Mouse (Mus musculus) erythroblast, embryonic 14.5 days (primary cell): Measurements from ENCODE around the gene Rab24. TPM values are rescaled to one million over a fixed set of nuclear protein-coding genes. Genes with fewer than 3 reads are reported as not detected.
A peak's percentile ranks its signal among the peaks of the same experiment; 100 is the strongest.

Experiments used
- H3K27me3 ChIP-seq: 2 replicates; pipeline ENCODE4 v1.6.1; 2012; ENCODE audit warnings: inconsistent platforms; ENCODE audit not compliant: control insufficient read depth
- H3K36me3 ChIP-seq: 2 replicates; pipeline ENCODE4 v1.6.1; 2012; ENCODE audit warnings: mild to moderate bottlenecking, inconsistent platforms; ENCODE audit not compliant: control insufficient read depth
- H3K4me1 ChIP-seq: 2 replicates; pipeline ENCODE4 v1.6.1; 2012; ENCODE audit warnings: inconsistent platforms; ENCODE audit not compliant: control insufficient read depth
- H3K4me3 ChIP-seq: replicated peaks from 2 replicates; pipeline ENCODE3; 2012; ENCODE audit warnings: moderate library complexity, mild to moderate bottlenecking, inconsistent platforms
- H3K9me3 ChIP-seq: 2 replicates; pipeline ENCODE4 v1.6.1; 2012; ENCODE audit warnings: low read length, inconsistent platforms, mixed read lengths; ENCODE audit not compliant: control insufficient read depth
- GATA1 ChIP-seq: IDR thresholded peaks from 2 replicates; pipeline ENCODE4 v1.6.1; 2012; ENCODE audit warnings: low read length, inconsistent platforms, mixed read lengths
- TAL1 ChIP-seq: IDR thresholded peaks from 3 replicates; pipeline ENCODE4 v1.6.1; 2012; ENCODE audit warnings: low read length, inconsistent platforms, mixed read lengths
- polyA plus RNA-seq: library from polyadenylated mRNA; stranded (reverse); fragments of >175 nt; gene quantifications from 2 replicates; pipeline ENCODE4 v1.2.3, GENCODE M21; 2012

Rab24 gene
- polyA plus RNA-seq, result 11.5 and 12.0 TPM in 2 replicates

GRCm38 (mm10) chr13:55321434-55322129 is at the start of gene Rab24:
Rab24 (minus strand) TSS chr13:55321946.
- no peak for TF ChIP-seq TAL1
- TF ChIP-seq GATA1, result no peak
- Histone ChIP-seq H3K4me3 (peak within 1 kb of the TSS; percentile 88), H3K36me3 (peaks cover 84% of the 10 kb centered on the region), H3K27me3 (no peaks in the 10 kb centered on the region), H3K9me3 (no peaks in the 10 kb centered on the region), H3K4me1 (peaks cover 61% of the 10 kb centered on the region)

GRCm38 (mm10) chr13:55371007-55371681 is 49.4 kb upstream of the Rab24 start:
- H3K36me3 ChIP-seq, result no peaks in the 10 kb centered on the region
- H3K4me3 ChIP-seq, result no peak overlapping the region

GRCm38 (mm10) chr13:55370234-55370633 is 48.5 kb upstream of the Rab24 start:
- H3K4me3 ChIP-seq, result peak overlapping the region; percentile 61
- TF ChIP-seq GATA1, result no peak
- TF ChIP-seq TAL1, result no peak
- no peaks in the 10 kb centered on the region for H3K9me3 ChIP-seq
- peaks cover 51% of the 10 kb centered on the region for H3K4me1 ChIP-seq
- peaks cover 30% of the 10 kb centered on the region for H3K27me3 ChIP-seq
- H3K36me3 ChIP-seq, result no peaks in the 10 kb centered on the region

More at GRCm38 (mm10) chr13:55371007-55371681, 49.4 kb upstream of the Rab24 start:
- no peak for TF ChIP-seq GATA1
- no peak for TF ChIP-seq TAL1
- H3K4me1 ChIP-seq, result peaks cover 47% of the 10 kb centered on the region
- H3K9me3 ChIP-seq, result no peaks in the 10 kb centered on the region
- peaks cover 33% of the 10 kb centered on the region for H3K27me3 ChIP-seq

DNA sequence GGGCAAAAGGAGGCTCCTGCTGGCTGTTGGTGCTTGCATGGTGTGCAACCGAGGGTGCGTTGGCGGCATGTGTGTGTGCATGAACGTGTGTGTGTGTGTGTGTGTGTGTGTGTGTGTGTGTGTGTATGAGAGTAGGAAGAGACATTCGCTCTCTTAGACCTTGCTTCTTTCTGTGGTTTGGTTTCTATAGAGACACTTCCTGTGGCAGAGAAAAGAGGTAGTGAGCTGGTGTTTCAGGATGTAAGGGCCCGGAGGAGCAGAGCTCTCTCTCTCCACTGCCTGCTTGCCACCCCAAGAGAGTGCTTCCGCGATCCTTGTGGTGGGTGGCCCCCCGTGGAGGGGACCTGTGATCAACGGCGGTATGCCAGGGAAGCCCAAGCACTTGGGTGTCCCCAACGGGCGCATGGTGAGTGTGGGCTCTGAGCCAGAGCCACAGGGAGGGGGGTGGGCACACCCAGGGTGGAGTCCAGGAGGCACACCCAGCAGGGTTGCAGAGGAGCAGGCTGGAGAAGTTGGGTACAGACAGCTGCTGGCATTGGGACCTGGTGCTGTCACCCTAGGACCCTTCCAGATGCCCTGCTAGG is 47.9 kb upstream of the Rab24 start, which contains the start of gene Rgs14:
Rgs14 (plus strand) TSS at position 202 of the 584 bp plus-strand sequence.
- Histone ChIP-seq H3K27me3 (peaks cover 29% of the 10 kb centered on the region), H3K36me3 (no peaks in the 10 kb centered on the region), H3K9me3 (no peaks in the 10 kb centered on the region), H3K4me3 (peak within 1 kb of the TSS; percentile 61), H3K4me1 (peaks cover 51% of the 10 kb centered on the region)
- no peak for TF ChIP-seq TAL1
- TF ChIP-seq GATA1, result no peak

DNA sequence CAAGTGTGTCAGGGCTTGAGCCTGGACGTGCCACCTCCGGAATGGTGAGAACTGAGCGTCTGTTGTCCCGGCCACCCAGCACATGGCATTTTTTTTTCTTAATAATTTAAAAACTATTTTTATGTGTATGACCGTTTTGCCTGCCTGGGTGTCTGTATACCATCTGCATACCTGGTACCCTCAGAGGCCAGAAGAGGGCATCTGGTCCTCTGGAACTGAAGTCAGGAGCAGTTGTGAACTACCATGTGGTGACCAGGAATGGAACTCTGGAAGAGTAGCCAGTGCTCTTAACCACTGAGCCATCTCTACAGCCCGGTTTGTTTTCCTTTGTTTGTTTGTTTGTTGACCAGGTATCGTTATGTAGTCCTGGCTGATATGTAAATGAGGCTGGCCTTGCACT is 46.7 kb upstream of the Rab24 start:
- TF ChIP-seq GATA1 (no peak), TAL1 (no peak)
- peaks cover 52% of the 10 kb centered on the region for H3K4me1 ChIP-seq
- H3K9me3 ChIP-seq, result no peaks in the 10 kb centered on the region
- H3K36me3 ChIP-seq, result no peaks in the 10 kb centered on the region
- peaks cover 18% of the 10 kb centered on the region for H3K27me3 ChIP-seq
- H3K4me3 ChIP-seq, result no peak overlapping the region

DNA sequence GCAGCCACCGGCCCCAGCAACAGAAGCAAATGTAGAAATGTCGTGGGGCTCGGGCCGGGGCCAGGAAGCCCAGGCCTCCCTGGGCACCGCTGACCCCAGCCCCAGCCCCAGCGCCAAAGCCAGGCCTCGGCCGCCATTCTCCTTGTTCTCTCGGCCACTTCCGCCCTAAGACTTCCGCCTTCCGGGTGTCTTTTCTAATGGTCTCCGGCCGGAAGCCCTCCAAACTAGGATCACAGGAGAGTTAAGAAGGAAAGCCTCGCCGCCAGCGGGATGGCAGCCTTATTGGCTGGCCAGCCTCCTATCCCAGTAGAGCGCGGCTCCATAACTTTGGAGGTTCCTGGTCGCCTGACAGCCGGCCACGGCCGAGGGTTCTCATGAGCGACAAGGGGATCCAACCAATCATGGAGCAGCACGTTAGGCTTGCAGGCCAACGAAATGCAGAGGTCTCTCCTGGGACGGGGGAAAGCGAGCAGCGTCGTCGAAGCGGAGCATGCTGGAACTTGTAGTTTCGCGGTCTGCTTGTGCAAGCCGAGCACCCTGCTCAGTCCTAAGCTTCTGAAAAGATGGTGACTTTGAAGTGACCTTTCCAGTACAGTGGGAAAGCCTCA is 40.8 kb upstream of the Rab24 start, which contains the start of gene Lman2:
Lman2 (minus strand) TSS at position 331 of the 608 bp plus-strand sequence.
- H3K36me3 ChIP-seq, result peaks cover 39% of the 10 kb centered on the region
- H3K4me1 ChIP-seq, result peaks cover 59% of the 10 kb centered on the region
- H3K27me3 ChIP-seq, result no peaks in the 10 kb centered on the region; the same call in 1 of the 2 replicates
- TF ChIP-seq GATA1, result no peak
- TF ChIP-seq TAL1, result no peak
- H3K9me3 ChIP-seq, result no peaks in the 10 kb centered on the region
- peak within 1 kb of the TSS; percentile 100 for H3K4me3 ChIP-seq

- Histone ChIP-seq H3K36me3 (peaks cover 44% of the 10 kb centered on the region), H3K4me1 (peaks cover 54% of the 10 kb centered on the region), H3K9me3 (no peaks in the 10 kb centered on the region), H3K4me3 (peak overlapping the region; percentile 100), H3K27me3 (no peaks in the 10 kb centered on the region; the same call in 1 of the 2 replicates)
- no peak for TF ChIP-seq GATA1
- TF ChIP-seq TAL1, result no peak
Measured at GRCm38 (mm10) chr13:55361974-55362452, 40.3 kb upstream of the Rab24 start.

DNA sequence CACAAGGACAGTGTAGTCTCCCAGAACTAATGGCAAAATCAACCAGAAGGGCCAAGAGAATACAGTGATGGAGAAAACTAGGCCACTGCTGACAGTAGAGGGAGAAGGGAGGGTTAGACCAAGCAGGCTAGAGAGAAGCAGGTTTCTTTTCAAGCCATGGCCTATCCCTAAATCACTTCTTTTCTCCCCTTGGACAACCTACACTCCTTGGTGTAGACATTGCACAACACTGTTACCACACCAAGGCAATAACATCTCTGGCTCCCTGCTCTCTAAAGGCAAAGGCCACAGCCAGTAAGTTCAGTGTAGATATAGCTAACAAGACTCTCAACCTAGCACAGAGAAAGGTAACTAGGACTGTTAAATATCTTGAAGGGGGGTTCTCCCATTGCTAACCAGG is 39.4 kb upstream of the Rab24 start:
- Histone ChIP-seq H3K27me3 (no peaks in the 10 kb centered on the region; the same call in 1 of the 2 replicates), H3K4me3 (peak overlapping the region; percentile 100), H3K4me1 (peaks cover 49% of the 10 kb centered on the region), H3K9me3 (no peaks in the 10 kb centered on the region), H3K36me3 (peaks cover 52% of the 10 kb centered on the region)
- TF ChIP-seq TAL1 (no peak), GATA1 (no peak)

- Histone ChIP-seq H3K36me3 (peaks cover 85% of the 10 kb centered on the region), H3K27me3 (no peaks in the 10 kb centered on the region), H3K4me3 (no peak overlapping the region), H3K4me1 (peaks cover 2% of the 10 kb centered on the region; the same call in 1 of the 2 replicates), H3K9me3 (no peaks in the 10 kb centered on the region)
- no peak for TF ChIP-seq GATA1
- TF ChIP-seq TAL1, result no peak
Measured at GRCm38 (mm10) chr13:55346745-55347144, 25.0 kb upstream of the Rab24 start.
